In genomic region chr10:62242896-62243295, GRCm38 (mm10) we compare ENCODE assay signal across 9 mouse cellular contexts. TPM values are rescaled to one million over a fixed set of nuclear protein-coding genes. Genes with fewer than 3 reads are reported as not detected.
DNase-seq lines count a peak whose midpoint lies in the region; ATAC-seq and TF ChIP-seq lines count a peak whose summit lies in the region.
"Had no signal": no experiment of that assay in that cellular context is flagged by ENCODE, and none has a peak within 500 bp of the region (broad histone marks: within the 10 kb centered on the region; RNA-seq: fewer than 3 reads in every experiment).

No protein-coding gene starts in this region.

- TF ChIP-seq POLR2A in kidney, adult 2 months (IDR thresholded peaks at IDR 0.05; ENCODE audit: low read depth, low read length), result no peak

- H3K27ac ChIP-seq in kidney, adult 2 months (ENCODE audit: insufficient read depth, low read depth, low read length), result no peak overlapping the region
- H3K27ac ChIP-seq in stomach, embryonic 14.5 days (ENCODE audit: low read length), result no peak overlapping the region
- H3K27ac ChIP-seq: midbrain, embryonic 12.5 days had no signal

- peak; percentile 57 to 62 for DNase-seq in adrenal gland, adult 18-20 months (ENCODE audit: low spot score in 2 of 2)
- DNase-seq in adrenal gland, adult 8-10 months, result no peak
- DNase-seq in spleen, postnatal 36 days (ENCODE audit: low spot score in 2 of 2), result peak; percentile 39 to 57
- no peak for DNase-seq in spleen, adult 12 weeks (ENCODE audit: low spot score)
- DNase-seq in embryo, embryonic 11.5 days (ENCODE audit: low read depth, low spot score), result peak; percentile 49
- peak; percentile 77 for DNase-seq in kidney, adult 2 months
- DNase-seq in lung, adult 18-20 months, result peak; percentile 42 to 73

- H3K9me3 ChIP-seq in stomach, embryonic 14.5 days (ENCODE audit: control insufficient read depth, low read depth, low read length), result no peaks in the 10 kb centered on the region
- H3K9me3 ChIP-seq: midbrain, embryonic 12.5 days had no signal

- no peaks in the 10 kb centered on the region for H3K4me1 ChIP-seq in kidney, adult 2 months (ENCODE audit: control insufficient read depth, insufficient read depth, low read length)
- H3K4me1 ChIP-seq in stomach, embryonic 14.5 days (ENCODE audit: control insufficient read depth, insufficient read depth, low read length), result peaks cover 7% of the 10 kb centered on the region; the same call in 1 of the 2 replicates
- H3K4me1 ChIP-seq: midbrain, embryonic 12.5 days had no signal

- H3K36me3 ChIP-seq in kidney, adult 2 months (ENCODE audit: control insufficient read depth, insufficient read depth, low read length), result no peaks in the 10 kb centered on the region
- no peaks in the 10 kb centered on the region for H3K36me3 ChIP-seq in stomach, embryonic 14.5 days (ENCODE audit: control insufficient read depth, insufficient read depth, low read length)
- H3K36me3 ChIP-seq: midbrain, embryonic 12.5 days had no signal

- no peak overlapping the region for H3K4me2 ChIP-seq in stomach, embryonic 14.5 days (replicated peaks; ENCODE audit: low read depth, low read length)
- H3K4me2 ChIP-seq: midbrain, embryonic 12.5 days had no signal

- no peak overlapping the region for H3K9ac ChIP-seq in stomach, embryonic 14.5 days (replicated peaks; ENCODE audit: low read depth, low read length)
- H3K9ac ChIP-seq: midbrain, embryonic 12.5 days had no signal

- WGBS in kidney, adult 2 months, result 43% methylated on average over 12 of the region's 13 CpGs
- 46% methylated on average over 13 of the region's 13 CpGs for WGBS in stomach, embryonic 14.5 days

- peak; percentile 52 for TF ChIP-seq CTCF in kidney, adult 2 months (conservative IDR thresholded peaks at IDR 0.05; ENCODE audit: insufficient read depth, insufficient read length, low read depth, low read length)

- H3K27me3 ChIP-seq in kidney, adult 2 months (replicated peaks; ENCODE audit: control insufficient read depth, insufficient read depth, low read length), result no peaks in the 10 kb centered on the region
- no peaks in the 10 kb centered on the region for H3K27me3 ChIP-seq in stomach, embryonic 14.5 days (ENCODE audit: control insufficient read depth, insufficient read depth, low read length)

- H3K4me3 ChIP-seq in kidney, adult 2 months (ENCODE audit: insufficient read depth, low read depth, low read length), result no peak overlapping the region
- no peak overlapping the region for H3K4me3 ChIP-seq in stomach, embryonic 14.5 days (ENCODE audit: low read depth, low read length)
- H3K4me3 ChIP-seq: midbrain, embryonic 12.5 days had no signal

- ATAC-seq in stomach, embryonic 14.5 days (ENCODE audit: insufficient number of reproducible peaks, insufficient read depth, low FRiP score, low read depth), result 0 out of 2 replicates have a peak, but pooled peaks have one; percentile 33

RNA-seq across cellular contexts. Expression of gene Tacr2, which starts 9.3 kb away (rescaled TPM):
- total RNA-seq in adrenal gland, adult 18-20 months (2021), result 10 to 100 TPM; 13.0 to 50.3 TPM
- 10 to 100 TPM; 27.8 to 76.4 (median 46.5) TPM for total RNA-seq in adrenal gland, adult 8-10 months (2022)
- polyA plus RNA-seq in kidney, adult 2 months (2012; rRNA removed), result 0.58 TPM in 1 of 2 replicates, not detected in the other
- polyA plus RNA-seq in stomach, embryonic 14.5 days (2014; fragmentation: Nextera tagmentation; extraction: Ambion mirVana), result 0.14 and 0.69 TPM in 2 replicates
- polyA plus RNA-seq: midbrain, embryonic 12.5 days had no signal

RNA-seq across cellular contexts. Expression of gene Tspan15, which starts 11.8 kb away (rescaled TPM):
- total RNA-seq in adrenal gland, adult 18-20 months (2021), result 10 to 100 TPM; 17.9 to 18.9 TPM
- 10 to 100 TPM; 17.5 to 29.9 (median 21.7) TPM for total RNA-seq in adrenal gland, adult 8-10 months (2022)
- 38.8 and 52.7 TPM in 2 replicates for polyA plus RNA-seq in kidney, adult 2 months (2012; rRNA removed)
- polyA plus RNA-seq in stomach, embryonic 14.5 days (2014; fragmentation: Nextera tagmentation; extraction: Ambion mirVana), result 32.4 and 32.8 TPM in 2 replicates

Comparison
In these comparisons a context has a peak if more than half of its experiments do, and no peak if none do; other contexts are left out.
1. DNase-seq: peak in adrenal gland, adult 18-20 months (2 of 2), spleen, postnatal 36 days (2 of 2), embryo, embryonic 11.5 days (single experiment), kidney, adult 2 months (single experiment) and lung, adult 18-20 months (2 of 2); none in adrenal gland, adult 8-10 months (single experiment) and spleen, adult 12 weeks (single experiment).